Mouse (Mus musculus) macrophage (primary cell): ENCODE measurements around the gene Gmip. TPM values are rescaled to one million over a fixed set of nuclear protein-coding genes. Genes with fewer than 3 reads are reported as not detected.

ENCODE experiments used
- H3K27ac ChIP-seq: fragments of 350-480 bp; formaldehyde crosslinking; 2 replicates; pipeline ENCODE4 v1.9.0; 2021
- H3K36me3 ChIP-seq: fragments of 350-480 bp; formaldehyde crosslinking; 2 replicates; pipeline ENCODE4 v1.9.0; 2021; ENCODE audit errors: inconsistent target
- H3K4me3 ChIP-seq: fragments of 350-480 bp; formaldehyde crosslinking; 2 replicates; pipeline ENCODE4 v1.9.0; 2021; ENCODE audit errors: inconsistent target
- H3K79me2 ChIP-seq: fragments of 350-480 bp; formaldehyde crosslinking; 2 replicates; pipeline ENCODE4 v1.9.0; 2021; ENCODE audit errors: inconsistent target
- WGBS: methylation state at CpG from one replicate; pipeline ENCODE4 v1.1.7; 2026; ENCODE audit warnings: inconsistent platforms; ENCODE audit not compliant: missing documents; 5-methylcytosine and 5-hydroxymethylcytosine counted together
- polyA plus RNA-seq: library from polyadenylated mRNA; stranded (reverse); fragments of 250-400 nt; gene quantifications from 3 replicates; pipeline ENCODE4 v1.2.4, GENCODE M21; 2018; ENCODE audit warnings: inconsistent platforms
- total RNA-seq, 78 experiments: library from RNA; depleted of rRNA; stranded (reverse); fragments of 250-400 nt; gene quantifications; 1 replicate in 9 of 78; 2 replicates in 24 of 78; 3 replicates in 43 of 78; 4 replicates in 2 of 78; pipeline ENCODE4 v1.2.4; 2018; ENCODE audit warnings: inconsistent platforms in 56 of 78

Gene Gmip
- total RNA-seq (2018; cell fraction: chromatin; rRNA removed) = 100 to 1,000 TPM; 198 to 509 (median 387) TPM
- 10 to 100 TPM; 44.6 to 85.6 (median 59.1) TPM for total RNA-seq (2018; cell fraction: cytosol; rRNA removed)
- total RNA-seq (2018; cell fraction: nucleus; rRNA removed) = 100 to 1,000 TPM; 117 to 298 (median 210) TPM
- polyA plus RNA-seq = 53.5 to 77.1 TPM (median 60.5 TPM) in 3 replicates

DNA sequence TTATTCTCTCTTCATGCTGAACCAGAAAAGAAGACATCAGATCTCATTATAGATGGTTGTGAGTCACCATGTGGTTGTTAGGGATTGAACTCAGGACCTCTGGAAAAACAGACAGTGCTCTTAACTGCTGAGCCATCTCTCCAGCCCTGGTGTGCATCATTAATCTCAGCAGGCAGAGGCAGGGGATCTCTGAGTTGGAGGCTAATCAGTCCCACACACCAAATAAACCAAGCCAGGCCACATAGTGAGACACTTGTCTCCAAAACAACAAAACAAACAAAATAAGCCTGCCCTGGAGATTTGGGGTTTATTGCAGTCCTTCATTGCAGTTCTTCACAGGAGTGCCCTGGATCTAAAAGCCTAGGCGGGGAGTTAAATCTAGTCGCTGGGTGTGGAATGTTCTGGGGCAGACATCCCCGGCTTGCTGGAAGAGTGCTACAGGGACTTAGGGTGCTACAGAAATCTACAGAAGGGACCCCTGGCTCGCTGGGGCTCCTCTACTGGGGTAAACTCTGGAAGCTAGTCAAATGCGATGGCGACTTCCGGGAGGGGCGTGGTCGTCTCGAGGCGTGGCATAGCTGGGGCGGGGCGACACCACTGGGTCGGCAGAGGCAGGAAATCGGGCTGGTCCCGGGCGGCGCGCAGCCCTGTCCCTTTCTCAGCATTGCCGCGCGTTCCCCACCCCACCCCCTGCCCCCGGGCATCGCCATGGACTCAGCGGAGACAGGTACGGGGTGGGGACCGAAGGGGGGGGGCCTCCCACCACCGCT lies at the start of gene Gmip:
Gene Gmip, plus strand, starts transcription at position 586 of the 770 bp plus-strand sequence.
- Histone ChIP-seq H3K79me2 (peaks cover 26% of the 10 kb centered on the region), H3K36me3 (peaks cover 75% of the 10 kb centered on the region), H3K4me3 (peak within 1 kb of the TSS; percentile 71), H3K27ac (peak within 1 kb of the TSS; percentile 91)
- 8% methylated on average over 18 of the region's 28 CpGs for WGBS

DNA sequence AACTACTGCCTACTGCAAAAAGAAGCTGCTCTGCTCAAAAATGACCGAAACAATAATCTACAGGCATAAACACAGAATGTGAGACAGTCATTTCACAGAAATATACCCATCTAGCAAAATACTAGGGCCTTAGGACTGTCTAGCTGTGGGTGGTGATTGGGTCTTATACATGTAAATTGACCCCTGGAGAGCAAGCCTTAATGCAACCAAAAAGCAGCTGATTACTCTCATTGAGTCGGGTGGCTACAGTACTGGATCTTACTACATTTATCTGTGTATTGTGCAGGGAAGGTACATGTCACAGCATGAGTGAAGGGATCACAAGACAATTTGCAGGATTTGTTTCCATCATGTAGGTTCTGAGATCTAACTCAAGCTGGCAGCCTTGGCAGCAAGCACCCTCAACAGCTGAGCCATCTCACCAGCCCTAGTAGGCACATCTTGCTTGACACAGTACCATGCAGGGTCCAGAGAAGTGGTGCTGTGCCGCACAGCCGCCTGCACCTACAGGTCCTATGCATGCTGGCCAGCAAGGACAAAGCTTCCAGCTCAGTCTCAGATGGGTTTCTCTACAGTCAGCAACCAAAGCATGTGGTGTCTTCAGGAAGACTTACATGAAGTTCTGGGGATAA lies 46.5 kb upstream of the Gmip start:
- 92% methylated on average over 4 of the region's 4 CpGs for WGBS
- Histone ChIP-seq H3K4me3 (no peak overlapping the region), H3K27ac (no peak overlapping the region), H3K79me2 (no peaks in the 10 kb centered on the region), H3K36me3 (peaks cover 41% of the 10 kb centered on the region)

DNA sequence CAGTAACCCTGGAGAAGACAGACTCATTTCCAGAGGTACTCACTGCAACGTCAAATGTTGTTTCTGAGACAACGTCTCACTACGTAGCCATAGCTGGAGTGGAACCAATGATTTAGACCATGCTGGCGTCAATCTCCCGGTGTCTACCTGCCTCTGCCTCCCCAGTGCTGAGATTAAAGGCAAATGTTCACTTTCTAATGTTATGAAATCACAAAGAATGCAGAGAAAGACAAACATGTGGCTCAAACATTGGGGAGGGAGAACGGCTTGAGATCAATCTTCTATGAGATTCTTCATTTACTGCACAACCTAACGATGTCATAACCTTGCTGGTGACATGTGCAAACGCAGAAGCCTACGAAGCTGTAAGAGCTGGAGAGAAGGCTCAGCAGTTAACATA lies 37.3 kb upstream of the Gmip start:
- peaks cover 37% of the 10 kb centered on the region for H3K36me3 ChIP-seq
- H3K4me3 ChIP-seq = no peak overlapping the region
- 90% methylated on average over 9 of the region's 9 CpGs for WGBS
- peaks cover 66% of the 10 kb centered on the region for H3K79me2 ChIP-seq
- H3K27ac ChIP-seq = no peak overlapping the region

DNA sequence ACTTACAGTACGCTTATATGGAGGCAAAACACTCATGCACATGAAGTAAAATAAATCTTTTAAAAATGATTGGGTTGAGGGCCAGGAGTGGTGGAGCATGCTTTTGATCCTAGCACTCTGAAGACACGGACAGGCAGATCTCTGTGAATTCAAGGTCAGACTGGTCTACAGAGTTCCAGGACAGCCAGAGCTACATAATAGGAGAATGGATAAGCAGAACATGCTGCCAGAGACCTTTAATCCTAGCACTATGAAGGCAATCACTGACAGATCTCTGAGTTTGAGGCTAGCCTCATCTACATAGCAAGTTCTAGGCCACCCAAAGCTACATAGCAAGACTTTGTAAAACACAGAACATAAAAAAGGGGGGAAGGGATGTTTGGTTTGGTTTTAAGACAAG lies 36.4 kb upstream of the Gmip start:
- Histone ChIP-seq H3K4me3 (no peak overlapping the region), H3K36me3 (peaks cover 28% of the 10 kb centered on the region), H3K79me2 (peaks cover 66% of the 10 kb centered on the region), H3K27ac (no peak overlapping the region)
- 100% methylated on average over 2 of the region's 2 CpGs for WGBS

DNA sequence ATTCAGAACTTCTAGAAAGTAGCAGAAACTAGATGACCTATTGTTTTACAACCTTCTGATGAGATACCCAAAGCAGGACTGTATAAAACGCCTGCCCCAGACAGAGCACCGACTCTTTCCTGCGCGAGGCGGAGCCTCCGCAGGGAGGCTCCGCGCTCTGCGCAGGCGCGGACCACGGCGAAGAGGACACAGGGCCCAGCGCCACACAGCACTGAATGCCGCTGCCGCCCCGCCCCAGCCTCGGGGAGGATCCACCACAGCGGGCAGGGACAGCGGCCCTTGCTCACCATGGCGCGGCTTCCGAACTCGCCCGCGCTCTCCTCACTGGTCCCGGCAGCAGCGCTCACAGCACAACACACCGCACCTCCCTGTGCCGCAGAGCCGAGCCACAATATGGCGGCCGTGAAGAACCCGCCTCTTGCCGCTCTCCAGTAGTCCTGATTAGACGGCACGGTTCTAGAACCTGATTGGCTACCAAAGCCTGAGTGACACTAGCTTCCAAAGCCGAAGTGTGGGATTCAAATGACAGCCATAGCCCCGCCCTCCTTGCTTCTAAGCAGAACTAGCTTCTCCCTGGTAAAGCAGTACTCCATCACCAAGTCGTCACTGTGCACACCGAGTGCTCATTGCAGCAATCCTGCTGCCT lies 33.9 kb upstream of the Gmip start, which contains the start of gene Gm20422:
Gene Gm20422, minus strand, starts transcription at position 384 of the 646 bp plus-strand sequence.
- H3K36me3 ChIP-seq = peaks cover 3% of the 10 kb centered on the region; the same call in 1 of the 2 replicates
- WGBS = under 1% methylated on average over 41 of the region's 41 CpGs
- H3K4me3 ChIP-seq = peak within 1 kb of the TSS; percentile 31
- H3K27ac ChIP-seq = peak within 1 kb of the TSS; percentile 21
- peaks cover 48% of the 10 kb centered on the region for H3K79me2 ChIP-seq

DNA sequence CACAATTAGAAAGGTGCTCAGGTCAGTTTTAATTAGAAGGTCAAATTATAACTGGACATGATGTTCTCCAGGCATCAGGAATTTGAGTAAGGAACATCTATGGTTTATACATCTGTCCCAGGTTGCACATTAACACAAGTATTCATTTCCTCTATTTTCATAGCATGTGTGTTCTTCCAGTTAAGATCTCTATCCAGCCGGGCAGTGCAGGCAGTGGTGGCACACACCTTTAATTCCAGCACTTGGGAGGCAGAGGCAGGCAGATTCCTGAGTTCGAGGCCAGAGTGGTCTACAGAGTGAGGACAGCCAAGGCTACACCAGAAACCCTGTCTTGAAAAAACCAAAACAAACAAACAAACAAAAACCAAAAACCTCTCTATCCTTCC lies 33.3 kb upstream of the Gmip start:
- H3K27ac ChIP-seq = peak overlapping the region; percentile 21; the same call in 1 of the 2 replicates
- peak overlapping the region; percentile 31; the same call in 1 of the 2 replicates for H3K4me3 ChIP-seq

DNA sequence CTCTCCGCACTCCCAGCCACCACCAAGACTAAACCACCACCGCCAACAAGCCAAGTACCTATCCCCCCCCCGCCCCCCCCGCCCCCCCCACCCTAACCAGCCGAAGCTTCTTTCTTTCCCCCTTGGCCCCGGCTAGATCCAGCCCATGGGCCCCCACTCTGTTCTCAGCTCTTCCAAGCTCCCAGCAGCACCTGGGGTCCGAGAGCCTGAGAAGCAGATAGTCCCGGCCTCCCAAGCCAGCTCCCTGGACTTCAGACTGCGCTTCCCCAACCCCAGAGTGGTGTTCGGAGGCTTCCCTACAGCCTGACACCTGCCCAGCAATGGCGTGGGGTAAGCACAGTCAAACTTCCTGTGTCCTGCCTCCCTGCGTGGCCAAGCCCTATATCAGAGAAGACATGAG lies 31.4 kb upstream of the Gmip start:
- WGBS = 92% methylated on average over 9 of the region's 12 CpGs

More for the DNA sequence above, 33.3 kb upstream of the Gmip start:
- peaks cover 43% of the 10 kb centered on the region for H3K79me2 ChIP-seq
- 40% methylated on average over 2 of the region's 2 CpGs for WGBS
- H3K36me3 ChIP-seq = no peaks in the 10 kb centered on the region; the same call in 1 of the 2 replicates

DNA sequence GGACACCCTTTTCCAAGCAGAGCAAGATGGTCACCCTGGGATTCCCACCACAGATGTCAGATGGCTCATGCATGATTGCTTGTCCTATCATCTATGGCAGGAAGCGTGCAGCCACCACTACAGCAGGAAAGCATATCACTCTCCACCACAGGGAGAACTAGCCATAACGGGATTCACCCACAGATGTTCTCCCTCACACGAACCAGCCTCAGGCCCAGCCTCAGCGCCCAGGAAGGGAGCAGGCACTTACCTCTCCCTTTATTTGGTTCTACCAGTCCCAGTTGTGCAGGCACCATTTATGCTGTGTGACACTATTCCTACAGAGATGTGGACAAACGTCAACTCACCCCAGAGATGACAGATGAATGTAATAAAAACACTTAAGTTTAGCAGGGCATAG lies 19.4 kb upstream of the Gmip start:
- no peak overlapping the region for H3K4me3 ChIP-seq
- peaks cover 8% of the 10 kb centered on the region for H3K36me3 ChIP-seq
- WGBS = 91% methylated on average over 5 of the region's 5 CpGs
- H3K79me2 ChIP-seq = peaks cover 30% of the 10 kb centered on the region
- H3K27ac ChIP-seq = no peak overlapping the region

More for the DNA sequence above, 31.4 kb upstream of the Gmip start:
- Histone ChIP-seq H3K79me2 (peaks cover 23% of the 10 kb centered on the region), H3K27ac (no peak overlapping the region), H3K4me3 (no peak overlapping the region), H3K36me3 (no peaks in the 10 kb centered on the region)

DNA sequence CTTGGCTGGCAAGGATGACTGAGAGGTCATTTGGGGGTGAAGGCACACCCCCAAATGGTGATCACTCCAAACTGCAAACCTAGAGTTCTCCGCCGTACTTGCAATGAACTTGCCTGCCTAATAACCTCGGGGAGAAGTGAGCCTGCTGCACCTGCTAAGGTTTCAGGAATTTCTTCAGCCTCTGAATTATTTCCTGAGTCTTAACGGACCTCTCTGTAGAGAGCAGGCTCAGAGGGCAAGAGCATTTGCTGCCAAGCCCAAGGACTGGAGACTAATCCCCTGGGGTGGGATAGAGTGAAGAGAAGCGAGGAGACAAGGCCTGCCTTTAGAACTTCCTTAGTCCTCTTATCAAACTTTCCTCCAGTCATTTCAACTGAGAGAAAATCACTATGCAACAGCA lies 18.7 kb upstream of the Gmip start:
- peaks cover 14% of the 10 kb centered on the region for H3K36me3 ChIP-seq
- 70% methylated on average over 5 of the region's 5 CpGs for WGBS
- H3K4me3 ChIP-seq = no peak overlapping the region
- peaks cover 37% of the 10 kb centered on the region for H3K79me2 ChIP-seq
- no peak overlapping the region for H3K27ac ChIP-seq

DNA sequence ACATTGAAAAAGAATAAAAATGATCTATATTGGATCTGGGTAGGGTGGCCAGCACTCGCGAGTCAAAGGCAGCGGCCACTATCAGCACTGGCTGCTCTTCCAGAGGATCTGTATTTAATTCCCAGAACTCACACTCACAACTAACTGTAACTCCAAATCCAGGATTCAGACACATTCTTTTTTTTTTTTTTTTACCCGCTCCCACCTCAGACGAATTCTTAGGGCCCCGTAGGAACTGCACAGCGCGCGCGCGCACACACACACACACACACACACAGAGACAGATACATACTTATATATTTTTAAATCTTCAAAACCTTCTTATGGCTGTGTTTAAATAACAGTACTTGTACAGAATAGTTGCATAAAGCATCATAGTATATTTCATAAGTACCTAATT lies 18.1 kb upstream of the Gmip start:
- 30% methylated on average over 11 of the region's 11 CpGs for WGBS
- Histone ChIP-seq H3K4me3 (peak overlapping the region; percentile 92), H3K36me3 (peaks cover 20% of the 10 kb centered on the region), H3K27ac (peak overlapping the region; percentile 76), H3K79me2 (peaks cover 43% of the 10 kb centered on the region)

DNA sequence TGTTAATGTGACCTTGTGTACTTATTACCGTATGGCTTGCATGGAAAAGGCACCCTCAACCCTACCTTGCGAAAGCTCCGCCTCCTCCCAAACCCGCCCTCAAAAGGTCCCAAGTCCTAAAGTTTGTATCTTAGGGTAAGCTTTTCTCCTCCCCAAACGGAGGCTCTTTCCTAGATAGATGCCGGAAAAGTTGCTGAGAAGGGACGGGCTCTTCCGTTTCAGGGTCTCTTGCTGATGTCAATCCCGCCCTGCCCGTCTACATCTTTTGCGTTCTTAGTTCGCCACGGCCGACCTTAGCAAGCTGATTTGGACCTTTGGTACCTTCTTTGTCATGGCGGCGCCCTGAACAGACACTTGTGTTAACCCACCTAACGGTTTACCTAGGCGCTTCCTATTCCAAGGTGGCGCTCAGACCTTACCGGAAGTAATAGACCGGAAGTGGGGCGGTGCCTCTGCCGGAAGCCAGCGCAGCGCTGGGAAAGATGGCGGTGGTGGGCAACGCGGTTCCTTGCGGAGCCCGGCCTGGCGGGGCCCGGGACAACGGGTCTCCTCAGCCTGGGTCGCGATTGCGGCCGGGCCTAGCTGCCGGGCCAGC lies 17.6 kb upstream of the Gmip start, which contains the start of the genes Atp13a1 and Zfp866:
Gene Atp13a1, plus strand, starts transcription at position 391 of the 595 bp plus-strand sequence.
Gene Zfp866, minus strand, starts transcription at position 406 of the 595 bp plus-strand sequence.
- Histone ChIP-seq H3K4me3 (peak within 1 kb of the TSS; percentile 92), H3K36me3 (peaks cover 25% of the 10 kb centered on the region), H3K79me2 (peaks cover 48% of the 10 kb centered on the region), H3K27ac (peak within 1 kb of the TSS; percentile 76)
- under 1% methylated on average over 38 of the region's 38 CpGs for WGBS

DNA sequence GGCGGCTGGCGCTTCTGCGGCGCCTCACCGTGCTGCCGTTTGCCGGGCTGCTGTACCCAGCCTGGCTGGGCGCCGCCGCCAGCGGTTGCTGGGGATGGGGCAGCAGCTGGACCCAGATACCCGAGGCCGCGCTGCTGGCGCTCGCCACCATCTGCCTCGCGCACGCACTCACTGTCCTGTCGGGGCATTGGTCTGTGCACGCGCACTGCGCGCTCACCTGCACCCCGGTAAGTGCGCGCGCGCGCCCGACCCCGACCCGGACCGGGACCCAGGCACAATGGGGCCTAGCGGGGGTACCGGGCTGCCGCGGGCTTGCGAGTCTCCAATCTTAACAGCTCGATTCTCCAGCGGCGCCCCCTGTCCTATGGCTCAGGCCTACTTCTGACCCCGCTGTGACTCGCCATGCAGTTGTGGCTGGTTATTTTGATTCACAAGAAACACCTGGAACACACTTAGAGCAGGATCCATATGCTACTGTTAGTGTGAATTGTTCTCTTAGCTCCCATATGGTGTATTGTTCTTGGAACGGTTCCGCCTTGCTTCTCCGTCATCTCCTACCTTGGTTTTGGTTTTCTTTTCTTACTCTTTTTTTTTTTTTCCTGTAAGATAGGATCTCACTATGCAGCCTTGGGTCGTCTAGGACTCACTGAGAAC lies 16.9 kb upstream of the Gmip start:
- H3K27ac ChIP-seq = peak overlapping the region; percentile 0
- H3K4me3 ChIP-seq = peak overlapping the region; percentile 68
- WGBS = under 1% methylated on average over 45 of the region's 48 CpGs
- peaks cover 52% of the 10 kb centered on the region for H3K79me2 ChIP-seq
- peaks cover 32% of the 10 kb centered on the region for H3K36me3 ChIP-seq

DNA sequence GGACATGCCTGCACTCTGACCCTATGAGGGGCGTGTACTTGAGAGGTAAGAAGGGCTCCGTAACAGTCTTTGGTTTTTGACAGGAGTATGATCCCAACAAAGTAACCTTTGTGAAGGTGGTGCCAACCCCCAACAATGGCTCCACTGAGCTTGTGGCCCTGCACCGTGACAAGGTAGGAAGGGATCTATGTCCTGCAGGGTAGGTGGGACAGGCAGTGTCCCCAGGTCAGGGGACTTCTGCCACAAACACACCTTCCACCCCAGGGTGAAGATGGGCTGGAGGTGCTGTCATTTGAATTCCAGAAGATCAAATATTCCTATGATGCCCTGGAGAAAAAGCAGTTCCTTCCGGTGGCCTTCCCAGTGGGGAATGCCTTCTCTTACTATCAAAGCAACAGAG lies 14.8 kb upstream of the Gmip start:
- H3K27ac ChIP-seq = no peak overlapping the region
- peaks cover 52% of the 10 kb centered on the region for H3K79me2 ChIP-seq
- H3K36me3 ChIP-seq = peaks cover 53% of the 10 kb centered on the region
- 98% methylated on average over 4 of the region's 4 CpGs for WGBS
- H3K4me3 ChIP-seq = no peak overlapping the region
